Mouse (Mus musculus) lung, embryonic 14.5 days (tissue): Measurements from ENCODE around the gene Gltp. TPM values are rescaled to one million over a fixed set of nuclear protein-coding genes. Genes with fewer than 3 reads are reported as not detected.

Experiments used
- ATAC-seq: fragments of 200-750 bp; cut with Nextera tagmentation; 2 replicates; pipeline ENCODE4 v1.8.0; 2017; ENCODE audit warnings: mild to moderate bottlenecking, moderate TSS enrichment, moderate library complexity; ENCODE audit not compliant: insufficient read depth
- DNase-seq: peaks from one replicate; pipeline ENCODE4 v3.0.0-alpha.2; 2015
- H3K27ac ChIP-seq: fragments of 300-500 bp; sonication (generic); 2 replicates; pipeline ENCODE4 v1.5.1; 2014; ENCODE audit warnings: low read depth, mild to moderate bottlenecking, moderate library complexity
- H3K27me3 ChIP-seq: fragments of 300-500 bp; sonication (generic); 2 replicates; pipeline ENCODE4 v1.6.1; 2014; ENCODE audit warnings: low read length, control low read depth; ENCODE audit not compliant: insufficient read depth
- H3K36me3 ChIP-seq: fragments of 300-500 bp; sonication (generic); 2 replicates; pipeline ENCODE4 v1.6.1; 2014; ENCODE audit warnings: control low read depth; ENCODE audit not compliant: insufficient read depth
- H3K4me1 ChIP-seq: fragments of 300-500 bp; sonication (generic); 2 replicates; pipeline ENCODE4 v1.6.1; 2014; ENCODE audit warnings: antibody characterized with exemption, control low read depth; ENCODE audit not compliant: insufficient read depth
- H3K4me2 ChIP-seq: fragments of 300-500 bp; sonication (generic); 2 replicates; pipeline ENCODE4 v1.6.1; 2014; ENCODE audit warnings: mild to moderate bottlenecking
- H3K4me3 ChIP-seq: fragments of 300-500 bp; sonication (generic); 2 replicates; pipeline ENCODE4 v1.5.1; 2014; ENCODE audit warnings: low read depth, low read length
- H3K9ac ChIP-seq: fragments of 300-500 bp; sonication (generic); 2 replicates; pipeline ENCODE4 v1.6.1; 2014
- H3K9me3 ChIP-seq: fragments of 300-500 bp; sonication (generic); 2 replicates; pipeline ENCODE4 v1.6.1; 2016; ENCODE audit warnings: low read depth, low read length, control low read depth
- CTCF ChIP-seq: IDR thresholded peaks from 2 replicates; pipeline ENCODE4 v1.5.1; 2016; ENCODE audit warnings: antibody characterized with exemption, low read depth
- WGBS: fragments of 180-500 bp; shearing (Covaris S2); extraction: QIAGEN DNeasy Blood & Tissue Kit; methylation state at CpG from one replicate; pipeline ENCODE4 v1.1.7; 2014; 5-methylcytosine and 5-hydroxymethylcytosine counted together
- polyA plus RNA-seq: library from polyadenylated mRNA; unstranded; fragments of >200 nt; fragmentation: Nextera tagmentation; extraction: Ambion mirVana; gene quantifications from 2 replicates; pipeline ENCODE4 v1.2.1, GENCODE M21; 2014

Gltp gene
- polyA plus RNA-seq, 1 experiment from 2014 or later = 74.8 TPM

DNA sequence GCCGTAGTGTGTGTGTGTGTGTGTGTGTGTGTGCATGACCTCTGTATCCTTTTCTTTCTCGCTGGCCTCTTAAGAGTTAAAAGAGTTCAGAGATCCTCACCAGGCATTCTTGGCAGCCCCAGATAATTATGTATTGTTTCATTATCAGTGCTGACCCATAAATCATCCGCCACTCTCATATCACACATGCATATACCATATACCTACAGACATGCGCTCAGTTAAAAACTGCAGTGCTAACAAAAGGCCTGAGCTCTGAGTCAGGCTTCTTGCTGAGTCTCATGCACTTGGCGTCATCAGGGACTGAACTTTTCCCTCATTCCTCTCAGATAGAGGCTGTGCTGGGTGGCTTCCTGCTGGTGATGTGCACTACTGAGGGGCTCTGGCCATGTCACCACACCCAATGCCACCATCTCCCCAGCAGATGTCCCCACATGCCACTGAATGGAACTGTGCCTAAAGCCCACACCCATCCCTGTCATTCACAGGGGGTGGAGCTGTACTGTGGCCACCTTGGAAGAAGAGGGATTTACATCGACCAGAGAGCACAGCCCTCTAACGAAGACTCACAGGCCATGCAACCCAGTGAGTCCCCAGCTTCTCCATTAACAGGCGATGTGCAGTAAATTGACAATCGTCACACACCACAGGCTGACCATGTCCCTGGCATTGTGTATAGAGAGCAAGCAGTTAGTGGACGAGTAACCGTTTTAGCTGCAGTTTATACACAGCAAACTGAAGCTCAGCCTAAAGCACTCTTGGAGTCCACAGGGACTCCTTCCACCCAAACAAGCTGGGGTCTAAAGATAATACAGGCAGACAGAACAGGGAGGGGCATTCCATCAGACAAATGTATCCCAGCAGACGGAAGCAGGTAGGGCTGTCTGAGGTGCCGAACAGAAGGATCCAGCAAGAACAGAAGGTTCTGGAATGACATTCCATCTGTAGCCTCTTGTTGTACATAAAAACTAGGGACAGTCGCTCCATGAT, 11.9 kb upstream of the Gltp start:
- Histone ChIP-seq H3K9ac (no peak overlapping the region), H3K9me3 (no peaks in the 10 kb centered on the region), H3K4me2 (no peak overlapping the region), H3K36me3 (no peaks in the 10 kb centered on the region), H3K27me3 (no peaks in the 10 kb centered on the region), H3K27ac (no peak overlapping the region), H3K4me3 (no peak overlapping the region), H3K4me1 (no peaks in the 10 kb centered on the region)
- ATAC-seq (peak; percentile 54; the same call in 1 of the 2 replicates), DNase-seq (peak; percentile 60)
- TF ChIP-seq CTCF = peak; percentile 67
- 52% methylated on average over 14 of the region's 14 CpGs for WGBS

DNA sequence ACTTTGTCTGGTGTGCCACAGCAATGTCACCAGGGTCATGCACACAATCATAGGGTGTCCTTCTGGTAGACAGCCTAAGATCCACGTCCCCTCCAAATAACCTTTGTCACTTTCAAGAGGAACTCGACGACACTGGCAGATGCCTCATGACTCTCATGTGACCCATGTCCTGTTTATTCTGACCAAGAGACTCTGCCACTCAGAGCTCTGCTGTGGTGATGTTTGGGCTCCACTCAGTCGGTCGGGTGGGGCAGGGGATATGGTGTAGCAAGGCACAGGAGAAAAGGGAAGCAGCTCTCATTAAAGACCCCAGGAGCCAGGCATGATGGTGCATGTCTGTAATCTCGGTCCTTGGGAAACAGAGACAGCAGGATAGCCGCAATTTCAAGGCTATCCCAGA, 8.2 kb upstream of the Gltp start:
- no peak overlapping the region for H3K4me2 ChIP-seq
- H3K4me1 ChIP-seq = no peaks in the 10 kb centered on the region
- WGBS = 41% methylated on average over 7 of the region's 7 CpGs
- TF ChIP-seq CTCF = no peak
- no peaks in the 10 kb centered on the region for H3K9me3 ChIP-seq
- ATAC-seq (no peak), DNase-seq (no peak)
- no peak overlapping the region for H3K27ac ChIP-seq
- no peak overlapping the region for H3K9ac ChIP-seq
- H3K27me3 ChIP-seq = no peaks in the 10 kb centered on the region
- no peaks in the 10 kb centered on the region for H3K36me3 ChIP-seq
- no peak overlapping the region for H3K4me3 ChIP-seq

- DNase-seq (no peak), ATAC-seq (no peak)
- 85% methylated on average over 19 of the region's 19 CpGs for WGBS
- Histone ChIP-seq H3K9ac (no peak overlapping the region), H3K36me3 (no peaks in the 10 kb centered on the region), H3K4me1 (no peaks in the 10 kb centered on the region), H3K4me2 (no peak overlapping the region), H3K27ac (no peak overlapping the region), H3K4me3 (no peak overlapping the region), H3K27me3 (no peaks in the 10 kb centered on the region), H3K9me3 (no peaks in the 10 kb centered on the region)
- no peak for TF ChIP-seq CTCF
Observed at GRCm38 (mm10) chr5:114698044-114698746, 7.4 kb upstream of the Gltp start.

DNA sequence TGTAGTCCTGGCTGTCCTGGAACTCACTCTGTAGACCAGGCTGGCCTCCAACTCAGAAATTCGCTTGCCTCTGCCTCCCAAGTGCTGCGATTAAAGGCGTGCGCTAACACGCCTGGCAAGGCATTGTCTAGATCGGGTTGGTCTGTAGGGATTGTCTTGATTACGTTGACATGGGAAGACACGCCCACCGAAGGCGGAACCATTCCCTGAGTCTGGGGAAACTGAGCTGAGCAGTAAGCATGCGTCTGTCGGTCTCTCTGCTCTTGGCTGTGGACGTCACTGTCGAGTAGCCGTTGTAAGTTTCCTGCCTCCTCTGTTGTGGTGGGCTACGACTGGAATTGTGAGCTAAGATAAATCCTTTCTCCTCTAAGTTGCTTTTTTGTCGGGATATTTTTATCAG, 6.2 kb upstream of the Gltp start:
- Histone ChIP-seq H3K4me3 (no peak overlapping the region), H3K4me2 (no peak overlapping the region), H3K9ac (no peak overlapping the region), H3K4me1 (no peaks in the 10 kb centered on the region), H3K27me3 (no peaks in the 10 kb centered on the region), H3K9me3 (no peaks in the 10 kb centered on the region), H3K27ac (no peak overlapping the region), H3K36me3 (no peaks in the 10 kb centered on the region)
- WGBS = 80% methylated on average over 17 of the region's 17 CpGs
- ATAC-seq = no peak
- no peak for DNase-seq
- no peak for TF ChIP-seq CTCF

DNA sequence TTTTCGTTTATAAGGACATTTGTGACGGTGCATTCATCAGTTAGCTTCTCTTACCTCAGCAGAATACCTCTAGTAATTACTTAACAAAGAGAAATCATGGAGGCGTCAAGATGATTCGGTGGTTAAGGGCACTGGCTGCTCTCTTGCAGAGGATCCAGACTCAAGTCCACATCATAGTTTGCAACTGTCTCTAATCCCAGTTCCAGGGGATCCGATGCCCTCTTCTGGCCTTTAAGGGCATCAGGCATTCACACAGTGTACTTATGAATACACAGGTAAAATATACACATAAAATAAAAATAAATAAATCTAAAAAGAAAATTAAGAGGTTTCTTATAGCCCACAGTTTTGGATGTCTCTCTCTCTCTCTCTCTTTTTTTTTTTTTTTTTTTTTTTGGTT, 5.0 kb upstream of the Gltp start:
- H3K4me3 ChIP-seq = no peak overlapping the region
- no peak overlapping the region for H3K9ac ChIP-seq
- H3K27ac ChIP-seq = no peak overlapping the region
- peak; percentile 24 for TF ChIP-seq CTCF
- H3K9me3 ChIP-seq = no peaks in the 10 kb centered on the region
- DNase-seq (peak; percentile 28), ATAC-seq (no peak)
- H3K4me1 ChIP-seq = no peaks in the 10 kb centered on the region; the same call in 1 of the 2 replicates
- H3K36me3 ChIP-seq = no peaks in the 10 kb centered on the region
- WGBS = 63% methylated on average over 5 of the region's 5 CpGs
- no peak overlapping the region for H3K4me2 ChIP-seq
- H3K27me3 ChIP-seq = no peaks in the 10 kb centered on the region

DNA sequence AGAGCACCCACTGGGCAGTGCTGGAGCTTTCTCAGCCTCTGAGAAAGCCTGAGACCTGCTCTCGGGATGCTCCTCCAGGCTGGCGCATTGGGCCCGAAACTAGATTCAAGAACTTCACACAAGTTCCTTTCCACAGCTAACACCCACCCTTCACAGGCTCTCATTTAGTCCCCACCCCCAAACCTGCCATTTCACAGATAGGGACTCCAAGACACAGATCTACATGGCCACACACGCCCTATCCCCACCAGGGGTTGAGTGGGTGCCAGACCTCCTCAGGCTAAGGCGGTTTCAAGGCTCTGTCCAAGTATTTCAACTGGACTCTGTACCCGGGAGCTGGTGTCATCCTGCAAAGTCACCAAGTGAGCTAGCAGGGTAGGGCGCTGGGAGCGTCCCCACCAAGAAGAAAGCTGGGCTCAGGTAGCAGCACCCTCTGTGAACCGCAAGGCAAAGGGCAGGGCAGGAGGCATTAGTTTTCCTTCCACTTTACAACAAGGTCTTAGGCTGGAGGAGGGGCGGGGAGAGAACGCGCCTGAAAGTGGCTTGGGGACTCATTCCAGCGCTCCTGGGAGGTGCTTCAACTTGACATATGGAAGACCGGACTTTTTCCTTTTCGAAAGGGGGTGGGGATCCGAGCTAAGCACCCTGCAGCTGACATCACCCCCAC, 951 bp downstream of the Gltp start:
- no peak for TF ChIP-seq CTCF
- no peaks in the 10 kb centered on the region for H3K36me3 ChIP-seq
- ATAC-seq (no peak), DNase-seq (peak; percentile 44)
- no peaks in the 10 kb centered on the region for H3K27me3 ChIP-seq
- peak overlapping the region; percentile 69 for H3K4me3 ChIP-seq
- peak overlapping the region; percentile 69 for H3K9ac ChIP-seq
- peak overlapping the region; percentile 95 for H3K4me2 ChIP-seq
- H3K4me1 ChIP-seq = peaks cover 5% of the 10 kb centered on the region; the same call in 1 of the 2 replicates
- no peaks in the 10 kb centered on the region for H3K9me3 ChIP-seq
- 17% methylated on average over 16 of the region's 16 CpGs for WGBS
- H3K27ac ChIP-seq = no peak overlapping the region

DNA sequence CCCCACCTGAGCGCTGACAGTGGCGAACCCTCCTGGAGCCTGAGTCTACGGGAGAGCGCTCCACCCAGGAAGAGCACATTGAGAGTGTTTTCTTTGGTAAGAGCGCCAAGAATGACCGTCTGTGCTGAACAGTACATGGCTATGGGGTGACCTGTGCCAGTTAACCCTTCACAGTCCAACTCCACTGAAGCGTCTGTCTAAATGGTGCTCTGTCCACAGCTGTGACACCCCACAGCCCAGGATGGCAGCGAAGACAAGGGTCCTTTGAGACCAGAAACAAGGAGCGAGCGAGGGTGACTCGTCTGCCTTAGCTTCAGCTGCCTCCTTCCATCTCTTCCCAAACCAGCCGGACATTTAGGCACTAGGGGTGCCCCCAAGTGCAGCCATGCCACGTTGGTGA, 2.1 kb downstream of the Gltp start:
- 73% methylated on average over 13 of the region's 13 CpGs for WGBS
- H3K9ac ChIP-seq = no peak overlapping the region

More for the DNA sequence above, 2.1 kb downstream of the Gltp start:
- H3K4me2 ChIP-seq = no peak overlapping the region
- no peak overlapping the region for H3K4me3 ChIP-seq
- TF ChIP-seq CTCF = no peak
- ATAC-seq (no peak), DNase-seq (no peak)
- peaks cover 5% of the 10 kb centered on the region; the same call in 1 of the 2 replicates for H3K4me1 ChIP-seq
- no peaks in the 10 kb centered on the region for H3K36me3 ChIP-seq
- H3K9me3 ChIP-seq = no peaks in the 10 kb centered on the region
- H3K27ac ChIP-seq = no peak overlapping the region
- H3K27me3 ChIP-seq = no peaks in the 10 kb centered on the region
